Mouse (Mus musculus) bone marrow macrophage, adult 2 months (primary cell): Measurements from ENCODE around the gene Tmem220. TPM values are rescaled to one million over a fixed set of nuclear protein-coding genes. Genes with fewer than 3 reads are reported as not detected.

Experiments
- H3K27ac ChIP-seq: 2 replicates; pipeline ENCODE4 v1.5.1; 2012; ENCODE audit warnings: low read depth, low read length; ENCODE audit not compliant: insufficient read depth
- H3K4me1 ChIP-seq: 2 replicates; pipeline ENCODE4 v1.6.1; 2012; ENCODE audit warnings: low read length; ENCODE audit not compliant: control insufficient read depth, insufficient read depth
- H3K4me3 ChIP-seq: 2 replicates; pipeline ENCODE4 v1.5.1; 2012; ENCODE audit warnings: mild to moderate bottlenecking, low read length, moderate library complexity; ENCODE audit not compliant: insufficient read depth
- CTCF ChIP-seq: IDR thresholded peaks from 2 replicates; pipeline ENCODE4 v1.5.1; 2012; ENCODE audit warnings: low read depth, mild to moderate bottlenecking, low read length, moderate library complexity
- POLR2A ChIP-seq: IDR thresholded peaks from 2 replicates; pipeline ENCODE4 v1.6.1; 2012; ENCODE audit warnings: mild to moderate bottlenecking, low read depth, low read length, borderline replicate concordance
- polyA plus RNA-seq: library from polyadenylated mRNA; stranded (reverse); fragments of >200 nt; gene quantifications from 2 replicates; pipeline ENCODE4 v1.2.4, GENCODE M21; 2012; ENCODE audit not compliant: missing spikeins, insufficient read depth, insufficient read length

Tmem220 gene
- polyA plus RNA-seq, 1 experiment: 6.7 TPM

DNA sequence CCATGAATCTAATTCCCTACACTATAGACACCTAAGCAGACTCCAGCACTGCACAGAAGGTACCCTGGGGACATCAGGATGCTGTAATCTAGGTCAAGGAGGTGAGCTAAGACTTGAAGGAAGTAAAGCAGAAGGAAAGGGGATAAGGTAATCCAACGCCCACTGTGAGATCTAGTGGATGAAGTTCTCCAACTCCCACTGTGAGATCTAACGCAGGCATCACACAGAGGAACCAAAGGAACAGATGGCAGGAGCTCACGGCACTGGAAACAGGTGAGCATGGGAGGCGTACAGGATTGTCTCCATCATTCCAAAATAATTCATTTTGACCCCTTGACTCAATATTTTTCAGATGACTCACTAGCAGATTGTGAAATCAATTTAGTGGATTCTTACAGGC lies 28.5 kb upstream of the Tmem220 start:
- no peak overlapping the region for H3K4me3 ChIP-seq
- TF ChIP-seq CTCF (no peak), POLR2A (no peak)
- H3K4me1 ChIP-seq: no peaks in the 10 kb centered on the region
- H3K27ac ChIP-seq: no peak overlapping the region

DNA sequence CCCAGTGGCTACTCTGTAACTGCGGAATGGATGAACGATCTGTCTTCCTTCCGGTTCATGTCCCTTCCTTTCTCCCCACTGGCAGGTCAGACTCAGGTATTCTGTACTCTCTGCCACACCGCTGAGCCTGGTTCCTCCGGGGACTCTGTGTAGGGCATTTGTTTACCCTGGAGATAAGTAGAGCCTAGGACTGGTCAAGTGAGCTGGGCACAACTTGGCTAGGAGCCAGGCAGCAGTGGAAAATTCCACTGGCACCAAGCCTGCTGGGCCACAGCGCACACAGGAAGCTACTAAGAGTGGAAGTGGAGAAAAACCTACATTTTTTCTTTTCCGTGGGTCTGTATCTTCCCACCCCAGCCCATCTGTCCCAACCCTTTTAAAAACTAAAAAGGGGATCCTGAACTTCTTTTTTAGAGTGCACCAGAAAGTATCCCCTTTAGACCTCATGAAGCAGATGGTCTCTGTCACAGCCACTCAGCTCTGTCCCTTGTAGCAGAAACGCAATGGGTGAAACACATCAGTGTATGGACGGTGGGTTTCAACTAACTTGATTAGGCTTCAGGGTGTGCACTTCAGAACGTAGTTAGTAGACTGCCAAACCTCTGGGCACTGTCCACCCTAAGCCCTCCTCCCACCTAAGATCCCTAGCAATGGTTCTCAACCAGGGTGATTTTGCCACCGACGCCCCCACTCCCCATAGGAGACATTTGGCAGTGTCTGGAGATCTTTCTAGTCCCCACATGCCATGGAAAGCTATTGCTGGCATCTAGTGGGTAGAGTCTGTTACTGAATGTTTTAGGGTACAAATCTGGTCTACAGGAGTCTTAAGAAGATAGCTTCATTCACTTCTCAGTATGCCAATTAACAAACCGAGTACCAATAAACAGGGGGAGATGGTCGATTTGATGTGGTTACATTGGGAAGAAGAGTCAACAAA lies 26.2 kb upstream of the Tmem220 start:
- Histone ChIP-seq H3K4me1 (no peaks in the 10 kb centered on the region), H3K27ac (no peak overlapping the region), H3K4me3 (no peak overlapping the region)
- TF ChIP-seq CTCF: no peak
- TF ChIP-seq POLR2A: no peak

DNA sequence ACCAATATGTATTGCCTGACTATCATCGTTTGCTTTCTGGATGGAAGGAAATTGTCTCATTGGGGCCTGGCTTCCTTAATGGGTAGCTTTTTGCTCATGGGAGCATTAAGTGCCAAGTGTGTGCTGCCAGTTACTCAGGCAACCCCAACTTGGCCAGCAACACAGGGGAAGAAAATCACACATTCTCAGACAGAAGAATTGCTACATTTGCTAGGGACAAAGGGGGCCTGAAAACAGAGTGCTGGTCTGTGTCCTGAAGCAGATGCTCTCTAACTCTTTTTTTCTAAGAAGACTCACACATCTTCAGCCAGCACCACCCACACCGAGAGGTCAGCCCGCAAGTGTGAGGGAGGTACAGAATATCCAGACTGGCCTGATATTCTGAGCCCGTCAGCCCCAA lies 24.3 kb upstream of the Tmem220 start:
- Histone ChIP-seq H3K4me3 (no peak overlapping the region), H3K27ac (no peak overlapping the region)
- TF ChIP-seq CTCF: no peak
- TF ChIP-seq POLR2A: no peak

DNA sequence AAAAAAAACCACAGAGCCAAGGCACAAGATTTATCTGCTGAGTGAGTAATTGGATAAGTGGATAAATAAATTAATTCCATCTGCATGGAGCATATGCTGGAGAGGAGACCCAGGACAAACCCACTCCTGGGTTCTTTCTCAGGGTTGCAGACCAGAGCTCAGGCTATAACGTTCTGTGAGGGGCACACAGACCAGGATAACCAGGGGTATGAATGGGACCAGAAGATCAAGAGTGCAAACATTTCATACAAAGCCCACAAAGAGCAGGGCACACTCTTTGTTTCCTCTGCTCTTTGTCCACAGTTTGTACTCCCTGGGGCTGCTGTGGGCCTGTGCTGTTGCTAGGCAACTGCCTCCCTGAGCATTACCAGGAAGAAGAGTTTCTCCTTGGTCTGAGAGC lies 23.2 kb upstream of the Tmem220 start:
- Histone ChIP-seq H3K4me3 (no peak overlapping the region), H3K27ac (no peak overlapping the region), H3K4me1 (no peaks in the 10 kb centered on the region)
- TF ChIP-seq CTCF (no peak), POLR2A (no peak)

More for the DNA sequence above, 24.3 kb upstream of the Tmem220 start:
- H3K4me1 ChIP-seq: no peaks in the 10 kb centered on the region

DNA sequence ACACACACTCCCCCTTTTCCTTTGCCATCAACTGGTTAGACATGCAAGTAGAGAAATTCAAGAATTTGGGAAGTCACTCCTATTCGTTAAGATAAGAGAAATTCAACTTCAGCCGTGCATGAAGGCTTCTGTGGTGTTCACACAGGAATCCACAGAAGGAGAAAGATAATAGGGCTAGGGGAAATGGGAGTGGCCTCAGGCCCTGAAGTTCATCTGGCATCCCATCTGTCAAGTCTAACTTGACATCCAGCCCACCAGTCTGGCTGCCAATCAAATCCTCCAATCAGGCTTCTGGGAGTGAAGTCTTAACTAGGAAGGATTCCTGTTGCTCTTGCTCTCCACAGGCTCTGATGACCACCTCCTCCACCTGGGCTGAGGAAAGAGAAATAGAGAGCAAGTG lies 22.0 kb upstream of the Tmem220 start:
- H3K4me3 ChIP-seq: no peak overlapping the region
- no peaks in the 10 kb centered on the region for H3K4me1 ChIP-seq
- no peak for TF ChIP-seq CTCF
- no peak overlapping the region for H3K27ac ChIP-seq

DNA sequence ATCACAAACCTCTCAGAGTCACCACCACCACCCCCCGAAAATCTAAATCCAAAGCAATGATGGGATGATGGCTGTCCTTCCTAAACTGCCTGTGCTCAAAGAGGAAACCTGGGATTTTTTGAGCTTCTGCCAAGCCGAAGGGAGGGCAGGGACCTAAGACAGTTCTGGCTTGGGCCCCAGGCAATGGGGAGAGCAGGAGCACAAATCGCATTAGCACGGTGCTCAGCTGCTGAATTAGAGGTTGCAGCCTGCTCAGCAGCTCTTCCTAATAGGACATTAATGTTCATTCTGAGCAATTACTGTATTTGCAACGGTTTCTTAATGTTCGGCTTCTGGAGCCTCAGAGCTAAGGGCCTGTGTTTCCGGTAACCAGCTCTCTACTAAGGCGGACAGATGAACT lies 17.0 kb upstream of the Tmem220 start:
- Histone ChIP-seq H3K27ac (no peak overlapping the region), H3K4me3 (no peak overlapping the region), H3K4me1 (no peaks in the 10 kb centered on the region)
- TF ChIP-seq POLR2A: no peak

DNA sequence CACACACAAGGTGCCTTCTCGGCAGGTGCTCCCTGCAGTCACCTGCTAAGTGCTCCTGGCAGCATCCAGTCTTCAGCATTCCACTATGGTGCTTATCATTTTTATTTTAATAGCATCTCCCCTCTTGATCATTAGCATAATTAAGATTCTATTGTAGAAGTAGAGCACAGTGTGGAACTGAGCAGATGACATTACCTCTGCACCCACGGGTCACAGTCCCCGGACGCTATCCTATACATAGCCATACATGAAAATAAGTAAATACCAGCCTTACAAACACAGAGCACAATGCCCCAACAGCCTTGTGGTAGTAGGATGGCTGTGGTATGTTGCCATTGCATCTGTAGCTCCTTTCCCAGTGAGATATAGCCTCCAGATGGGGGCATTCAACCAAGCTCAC lies 16.4 kb upstream of the Tmem220 start:
- TF ChIP-seq POLR2A: no peak
- no peak for TF ChIP-seq CTCF
- Histone ChIP-seq H3K27ac (no peak overlapping the region), H3K4me1 (no peaks in the 10 kb centered on the region), H3K4me3 (no peak overlapping the region)

DNA sequence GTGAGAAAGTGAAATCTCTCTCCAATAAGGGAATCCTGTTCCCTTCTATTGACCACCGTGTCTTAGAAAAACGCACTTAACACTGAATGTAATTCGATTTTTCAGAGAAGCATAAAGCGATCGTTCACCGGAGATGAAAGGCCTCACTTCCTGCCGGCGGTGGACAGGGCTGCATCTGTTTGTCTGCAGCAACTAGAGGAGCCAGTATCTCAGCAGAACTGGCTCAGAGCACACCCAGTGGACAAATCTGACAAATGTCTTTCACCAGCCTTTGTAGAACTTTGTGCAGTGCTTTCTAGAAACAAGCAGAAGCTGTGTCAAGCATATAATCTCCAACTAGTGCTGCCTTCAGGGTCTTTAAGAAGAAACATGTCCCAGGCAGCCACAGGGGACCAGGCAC lies 14.5 kb upstream of the Tmem220 start:
- TF ChIP-seq CTCF (no peak), POLR2A (no peak)
- H3K27ac ChIP-seq: no peak overlapping the region
- H3K4me3 ChIP-seq: no peak overlapping the region
- no peaks in the 10 kb centered on the region for H3K4me1 ChIP-seq

DNA sequence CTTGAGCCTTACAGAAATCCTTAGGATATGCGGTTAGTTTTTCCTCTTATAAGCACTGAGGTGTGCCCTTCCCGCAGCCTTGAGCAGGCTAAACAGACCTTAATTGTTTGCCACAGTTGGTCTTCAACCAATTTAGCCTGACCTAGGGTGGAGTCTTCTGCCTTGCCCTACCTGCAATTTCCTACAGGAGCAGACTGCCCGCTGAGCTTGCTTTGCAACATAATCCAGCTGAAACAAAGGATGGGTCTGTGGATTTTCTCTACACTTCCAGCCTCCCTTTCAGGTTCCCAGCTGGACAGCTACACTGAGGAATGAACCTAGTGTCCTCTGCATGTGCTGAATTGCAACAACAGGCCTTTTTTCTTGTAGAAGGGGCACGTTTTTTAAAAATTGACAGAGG lies 13.3 kb upstream of the Tmem220 start:
- TF ChIP-seq POLR2A (no peak), CTCF (no peak)
- H3K4me3 ChIP-seq: no peak overlapping the region
- H3K4me1 ChIP-seq: no peaks in the 10 kb centered on the region
- H3K27ac ChIP-seq: no peak overlapping the region

DNA sequence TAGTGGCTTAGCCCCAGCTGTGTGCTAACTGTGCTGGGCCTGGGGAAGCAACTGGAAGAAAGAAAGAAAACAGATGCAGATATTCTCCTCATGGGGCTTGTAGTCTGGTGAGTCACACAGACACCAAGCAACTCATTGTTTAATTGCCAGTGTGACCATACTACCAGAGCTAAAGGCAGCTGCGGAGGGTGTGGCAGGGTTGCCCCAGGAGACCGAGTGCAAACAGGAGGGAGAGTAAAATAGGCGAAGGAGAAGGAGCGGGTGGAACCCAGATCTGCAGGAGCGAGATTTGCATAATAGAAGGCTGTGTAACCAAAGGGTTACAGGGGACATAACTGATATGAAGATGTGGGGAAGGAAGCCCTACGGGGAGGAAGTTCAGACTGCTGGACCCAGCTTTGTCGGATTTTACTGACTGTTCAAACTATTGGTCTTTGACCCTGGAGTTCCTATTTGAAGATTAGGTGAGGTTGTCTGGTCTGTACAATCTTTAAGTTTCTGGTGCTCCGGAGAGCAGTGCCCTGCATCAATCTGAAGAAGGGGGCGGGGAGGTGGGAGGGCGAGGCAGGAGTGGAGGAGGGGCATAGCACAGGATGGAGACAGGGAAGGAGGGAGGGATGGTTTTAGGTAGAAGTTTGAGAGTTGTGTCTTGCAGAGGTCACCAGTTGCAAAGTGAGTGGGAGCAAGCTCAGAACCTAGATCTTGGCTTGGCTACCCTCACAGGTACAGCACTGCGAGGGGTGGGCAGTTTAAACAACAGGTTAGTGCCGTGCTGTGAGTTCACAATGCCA lies 7.0 kb upstream of the Tmem220 start:
- Histone ChIP-seq H3K4me3 (no peak overlapping the region), H3K27ac (no peak overlapping the region), H3K4me1 (no peaks in the 10 kb centered on the region)
- TF ChIP-seq POLR2A (no peak), CTCF (no peak)
